Mouse (Mus musculus) gastrocnemius, postnatal 4 days (tissue): Measurements from ENCODE around the gene 4933417A18Rik. TPM values are rescaled to one million over a fixed set of nuclear protein-coding genes. Genes with fewer than 3 reads are reported as not detected.
"Not testable (repeated sequence)": the region's sequence is repeated elsewhere in the genome, so short reads cannot be mapped to it uniquely, and the experiment has no call there.

ENCODE experiments used
- DNase-seq, 2 experiments: peaks; one replicate each; pipeline ENCODE4 v3.0.0; 2021 to 2022; ENCODE audit warnings: low spot score in 2 of 2, mixed read lengths in 2 of 2
- long read RNA-seq, 2 experiments: library from polyadenylated mRNA; stranded (forward); transcript quantifications; one replicate each; pipeline ENCODE4 v2.0.0; 2021
- total RNA-seq, 2 experiments: library from RNA; stranded (reverse); gene quantifications; 2 replicates each; pipeline ENCODE4 v1.2.3; 2021

Gene 4933417A18Rik
- total RNA-seq = not detected
- long read RNA-seq, experiment 1 = 0 reads
- long read RNA-seq, experiment 2 = 0 reads

DNA sequence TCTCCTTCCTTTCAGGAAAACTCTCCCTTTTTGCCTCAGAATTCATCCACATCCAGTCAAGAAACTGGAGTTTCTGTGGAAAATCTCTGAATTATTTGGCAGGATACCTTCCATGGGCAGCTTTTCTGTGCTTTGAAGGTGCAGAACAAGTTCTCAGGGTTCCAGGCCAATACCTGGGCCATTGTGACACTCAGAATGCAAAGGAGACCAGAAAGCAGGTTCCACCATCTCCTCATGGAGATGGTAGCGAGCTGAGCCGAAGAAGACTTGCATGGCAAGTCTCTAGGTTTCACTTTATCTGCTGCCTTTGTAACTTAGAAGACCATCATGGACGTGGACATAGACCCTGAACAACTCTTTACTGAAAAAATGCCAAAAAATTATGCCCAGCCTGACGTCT lies at the start of gene 4933417A18Rik, which contains the start of gene Fam217a:
Gene 4933417A18Rik, plus strand, starts transcription at position 200 of the 400 bp plus-strand sequence.
Gene Fam217a, minus strand, starts transcription at position 101 of the 400 bp plus-strand sequence.
- no peak for DNase-seq

DNA sequence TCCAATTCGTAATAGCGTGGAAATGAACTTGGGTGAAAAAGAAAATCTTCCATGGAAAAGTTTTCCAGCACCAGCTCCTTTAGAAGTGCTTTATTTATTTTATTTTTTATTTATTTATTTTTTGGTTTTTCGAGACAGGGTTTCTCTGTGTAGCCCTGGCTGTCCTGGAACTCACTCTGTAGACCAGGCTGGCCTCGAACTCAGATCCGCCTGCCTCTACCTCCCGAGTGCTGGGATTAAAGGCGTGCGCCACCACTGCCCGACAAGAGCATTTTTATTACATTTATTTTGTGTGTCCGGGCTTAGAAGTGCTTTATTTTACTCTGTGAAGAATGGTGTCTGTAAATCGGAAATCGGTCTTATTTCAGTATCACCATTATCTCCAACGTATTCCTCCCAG lies 49.5 kb upstream of the 4933417A18Rik start:
- peak in 1 of 2 experiments; percentile 13 for DNase-seq

DNA sequence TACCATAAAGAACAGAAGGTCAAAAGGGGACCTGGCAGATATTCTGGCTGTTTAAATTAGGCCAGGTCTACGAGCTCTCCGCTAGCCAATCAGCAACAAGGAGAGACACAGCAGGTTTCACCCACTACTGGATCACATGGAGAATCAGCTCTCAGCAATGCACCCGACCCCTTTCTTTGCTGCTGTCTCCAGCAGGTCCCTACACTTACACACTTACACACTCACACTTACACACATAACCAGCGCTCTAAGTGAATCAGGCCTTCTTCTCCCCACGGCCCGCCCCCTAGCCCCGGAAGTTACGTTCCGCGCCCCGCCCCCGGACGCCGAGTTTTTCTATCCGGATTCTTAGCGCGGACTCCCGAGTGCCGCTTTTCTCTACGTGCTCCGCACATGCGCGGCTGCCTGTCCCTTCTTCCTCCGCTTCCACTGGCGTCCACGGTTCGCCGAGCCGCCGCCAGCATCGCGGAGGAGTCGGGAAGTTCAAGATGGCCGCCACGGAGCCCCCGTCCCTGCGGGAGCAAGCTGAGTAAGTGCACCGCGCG lies 49.0 kb upstream of the 4933417A18Rik start, which contains the start of gene Prpf4b:
Gene Prpf4b, plus strand, starts transcription at position 137 of the 545 bp plus-strand sequence.
- peak; percentile 83 to 93 for DNase-seq

DNA sequence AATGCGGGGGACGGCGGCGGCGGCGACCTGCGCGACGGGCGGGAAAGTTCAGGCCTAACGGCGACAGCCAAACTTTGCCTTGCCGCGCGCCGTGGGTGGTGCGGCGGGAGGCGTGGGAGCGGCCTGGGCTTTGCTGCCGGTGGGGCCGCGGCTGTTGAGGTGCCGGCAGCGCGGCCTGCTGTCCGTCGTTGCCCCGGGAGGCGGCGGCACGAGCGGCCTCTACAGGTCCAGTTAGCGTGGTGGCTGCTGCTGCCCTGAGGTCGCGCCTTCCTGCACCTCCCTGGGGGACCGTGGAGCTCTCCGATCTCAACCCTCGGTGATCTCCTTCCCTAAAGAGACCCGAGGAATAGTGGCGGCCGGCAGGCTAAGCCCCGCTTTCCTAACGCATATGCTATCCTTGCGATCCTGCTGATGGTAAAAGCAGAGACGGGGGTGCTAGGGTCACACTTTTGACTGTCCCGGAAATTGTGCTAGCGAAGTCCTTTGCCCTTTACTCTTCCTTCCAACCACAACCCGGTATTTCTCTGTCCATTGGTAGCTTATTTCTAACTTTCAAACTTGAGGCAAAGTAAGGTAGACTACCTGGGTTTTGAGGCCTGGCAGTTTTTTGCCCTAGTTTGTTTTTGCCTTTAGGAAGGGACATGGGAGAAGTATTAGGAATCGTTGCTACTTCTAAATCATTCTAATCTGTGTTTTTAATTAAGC lies 48.3 kb upstream of the 4933417A18Rik start:
- peak in 1 of 2 experiments; percentile 74 for DNase-seq

DNA sequence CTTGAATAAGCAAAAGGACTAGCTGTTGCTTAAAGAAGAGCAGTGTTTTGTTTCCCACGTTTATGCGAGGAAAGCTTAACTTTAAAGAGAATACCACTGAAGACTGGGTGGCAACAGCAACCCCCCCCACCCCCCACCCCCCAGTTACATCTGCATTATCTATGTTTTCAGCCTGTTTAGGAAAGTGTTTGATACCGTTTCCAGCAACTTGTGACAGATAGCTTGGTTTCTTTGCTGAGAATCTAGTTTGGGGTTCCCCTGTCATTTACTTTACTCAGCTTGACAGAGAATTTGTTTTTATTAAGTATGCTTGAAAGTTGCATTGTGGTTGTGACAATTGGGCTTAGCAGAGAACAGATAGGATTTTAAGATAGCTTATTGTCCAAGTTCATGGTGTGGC lies 47.7 kb upstream of the 4933417A18Rik start:
- no peak for DNase-seq

DNA sequence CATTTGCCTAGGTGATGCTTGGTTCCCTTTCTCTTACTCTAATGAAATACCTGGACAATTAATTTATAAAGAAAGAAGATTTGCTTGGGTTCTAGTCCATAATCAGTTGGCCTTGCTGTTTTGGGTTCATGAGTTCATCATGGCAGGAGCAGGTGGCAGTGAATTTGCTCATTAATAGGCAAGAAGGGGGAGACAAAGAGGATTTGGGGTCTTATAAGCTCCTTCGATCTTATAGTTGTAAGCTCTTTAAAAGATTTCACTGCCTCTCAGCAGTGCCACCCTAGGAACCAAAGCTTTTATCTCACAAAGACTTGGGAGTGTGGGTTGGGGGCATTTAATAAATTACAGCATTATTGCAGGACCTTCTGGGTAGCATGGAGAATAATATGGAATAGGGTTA lies 31.3 kb upstream of the 4933417A18Rik start:
- DNase-seq = no peak

DNA sequence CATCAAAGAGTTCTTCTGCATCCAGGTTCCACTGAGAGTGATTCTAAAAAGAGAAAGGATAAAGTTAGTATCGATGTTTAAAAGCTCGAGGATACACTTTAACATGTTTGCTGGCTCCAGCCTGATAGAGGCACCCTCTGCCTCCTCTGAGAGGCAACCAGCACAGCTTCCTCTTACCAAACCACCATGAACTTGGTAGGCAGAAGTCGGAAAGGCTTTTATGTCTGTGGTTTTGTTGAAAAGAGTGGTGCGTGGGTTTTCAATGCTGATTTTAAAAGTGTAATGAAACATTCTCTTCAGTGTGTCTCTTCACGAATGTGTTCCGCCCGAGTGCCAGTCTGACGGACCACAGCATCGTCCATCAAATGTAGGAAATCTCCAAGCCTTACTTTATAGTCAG lies 9.6 kb upstream of the 4933417A18Rik start:
- no peak for DNase-seq

DNA sequence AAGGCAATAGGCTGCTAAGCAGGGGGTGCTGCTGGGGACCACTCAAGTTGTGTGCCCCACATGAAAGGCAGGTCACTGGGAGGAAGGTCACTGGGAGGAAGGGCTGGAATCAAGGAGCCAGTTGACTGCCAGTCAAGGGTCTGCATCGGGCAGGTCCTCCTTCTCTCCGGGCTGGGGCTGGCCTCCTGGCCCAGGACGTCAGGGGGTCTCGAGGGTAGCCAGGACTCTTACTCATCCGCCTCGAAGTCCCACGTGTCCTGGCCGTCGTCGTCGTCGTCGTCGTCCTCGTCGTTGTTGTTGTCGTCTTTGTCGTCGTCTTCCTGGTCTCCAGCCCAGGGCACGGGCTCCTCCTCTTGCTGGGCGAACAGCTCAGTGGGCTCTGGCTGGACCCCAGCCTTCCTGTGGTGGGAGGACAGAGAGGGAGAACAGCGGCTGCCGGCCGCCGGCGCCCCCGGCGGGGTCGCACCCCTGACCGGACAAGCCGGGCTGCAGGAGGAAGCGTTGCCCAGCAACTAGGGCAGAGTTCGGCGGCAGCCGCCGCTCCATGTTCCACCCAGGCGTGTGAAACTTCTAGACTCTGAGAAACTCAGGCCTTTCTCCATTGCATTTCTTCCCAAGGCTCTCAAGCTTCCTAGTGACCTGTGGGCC lies 7.6 kb upstream of the 4933417A18Rik start:
- DNase-seq = no peak

DNA sequence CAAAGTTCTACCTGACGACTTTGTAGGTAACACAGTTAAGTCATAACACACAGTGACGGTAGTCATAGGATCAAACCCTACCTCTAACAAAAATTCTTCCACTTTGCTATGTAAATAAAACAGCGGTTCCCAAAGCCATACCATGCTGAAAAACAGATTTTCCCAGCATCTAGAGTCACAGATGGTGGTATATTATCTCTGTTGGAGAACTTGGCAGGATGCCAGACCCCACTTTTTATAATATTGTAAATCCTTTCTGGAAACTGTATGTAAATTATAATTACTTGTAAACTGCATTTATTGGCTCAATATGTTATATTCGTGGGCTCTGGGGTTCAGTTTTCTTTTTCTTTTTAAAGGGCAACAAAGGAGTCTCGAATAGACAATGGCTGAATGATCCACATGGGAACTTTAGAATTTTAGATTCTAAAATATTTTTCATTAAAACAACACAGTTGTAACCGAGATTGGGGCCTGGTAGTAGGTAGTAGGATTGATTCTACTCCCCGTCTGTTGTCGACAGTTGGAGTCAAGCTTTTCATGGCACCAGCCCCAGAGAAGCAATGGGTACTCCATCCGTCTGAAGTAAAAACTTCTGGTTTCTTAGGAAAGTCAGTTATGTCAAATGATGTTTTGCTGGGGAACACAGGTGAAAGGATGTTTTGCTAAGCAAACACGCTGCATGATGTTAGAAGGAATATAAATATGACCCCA lies 10.9 kb downstream of the 4933417A18Rik start:
- no peak for DNase-seq

DNA sequence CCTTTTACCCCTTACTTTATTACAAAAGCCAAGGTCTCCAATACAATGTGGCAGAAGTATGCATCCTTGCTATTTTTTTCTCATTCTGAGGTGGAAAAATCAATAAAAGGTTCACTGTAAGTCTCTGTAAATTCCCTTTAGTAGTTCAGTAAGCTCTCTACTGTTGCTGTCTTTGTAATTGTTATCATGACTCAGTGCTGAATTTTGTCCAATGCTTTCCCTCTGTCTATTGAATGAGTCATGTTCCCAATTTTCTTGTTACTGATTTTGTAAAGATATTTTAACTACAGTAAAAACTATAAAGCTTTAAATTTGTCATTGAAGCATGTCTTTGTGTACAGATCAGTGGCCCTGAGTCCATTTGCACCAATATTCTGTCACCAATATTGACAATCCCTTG lies 18.2 kb downstream of the 4933417A18Rik start:
- no peak for DNase-seq

DNA sequence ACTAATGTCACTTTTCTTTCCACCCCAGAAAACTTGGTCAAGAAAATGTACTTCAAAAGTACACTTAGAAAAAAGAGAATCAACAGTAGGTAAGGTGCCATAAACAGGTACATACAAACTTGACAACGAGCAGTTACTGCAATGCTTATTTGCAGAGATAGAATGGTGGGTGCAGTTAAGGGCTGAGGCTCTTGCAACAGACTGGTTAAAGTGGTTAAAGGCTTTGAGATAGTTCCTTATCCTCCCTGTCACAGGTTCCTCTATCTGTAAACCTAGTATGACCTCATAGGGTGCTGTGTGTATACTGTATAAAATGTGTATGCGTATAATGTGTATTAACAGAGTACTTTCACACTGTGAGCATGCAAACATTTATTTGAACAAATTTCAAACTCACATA lies 27.2 kb downstream of the 4933417A18Rik start:
- not testable (repeated sequence) for DNase-seq

DNA sequence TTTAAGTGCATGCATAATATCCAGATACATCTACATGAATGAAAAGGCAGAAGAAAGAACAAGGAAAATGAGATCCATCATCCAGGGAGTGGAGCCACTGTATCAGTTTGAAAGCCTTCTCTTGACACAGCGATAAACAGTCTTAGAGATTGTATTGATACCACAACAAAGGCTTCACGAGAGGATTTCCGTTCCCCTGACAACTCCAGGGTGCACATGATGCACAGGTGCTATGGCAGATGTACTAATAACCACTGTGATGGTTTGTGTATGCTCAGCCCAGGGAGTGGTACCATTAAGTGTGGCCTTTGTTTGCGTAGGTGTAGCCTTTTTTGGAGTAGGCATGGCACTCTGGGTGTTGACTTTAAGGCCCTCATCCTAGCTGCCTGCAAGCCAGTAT lies 32.7 kb downstream of the 4933417A18Rik start:
- no peak for DNase-seq

DNA sequence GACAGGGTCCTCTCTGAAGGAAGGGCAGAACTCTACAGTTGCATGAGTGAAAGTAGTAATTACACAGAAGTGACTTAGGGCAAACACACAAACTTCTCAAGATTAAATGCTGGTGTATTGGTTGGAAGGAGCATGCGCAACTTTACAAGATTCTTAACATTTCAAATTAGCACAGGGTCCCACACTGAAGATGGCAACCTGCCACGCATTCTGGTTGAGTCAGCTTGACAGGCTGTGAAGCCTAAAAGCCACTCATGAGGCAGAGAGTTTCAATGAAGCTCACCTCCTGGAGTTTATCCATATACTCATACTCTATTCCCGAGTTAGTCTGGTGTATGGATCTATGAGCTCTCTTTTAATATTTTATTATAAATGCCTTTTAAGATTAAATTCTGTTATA lies 33.9 kb downstream of the 4933417A18Rik start:
- not testable (repeated sequence) for DNase-seq

DNA sequence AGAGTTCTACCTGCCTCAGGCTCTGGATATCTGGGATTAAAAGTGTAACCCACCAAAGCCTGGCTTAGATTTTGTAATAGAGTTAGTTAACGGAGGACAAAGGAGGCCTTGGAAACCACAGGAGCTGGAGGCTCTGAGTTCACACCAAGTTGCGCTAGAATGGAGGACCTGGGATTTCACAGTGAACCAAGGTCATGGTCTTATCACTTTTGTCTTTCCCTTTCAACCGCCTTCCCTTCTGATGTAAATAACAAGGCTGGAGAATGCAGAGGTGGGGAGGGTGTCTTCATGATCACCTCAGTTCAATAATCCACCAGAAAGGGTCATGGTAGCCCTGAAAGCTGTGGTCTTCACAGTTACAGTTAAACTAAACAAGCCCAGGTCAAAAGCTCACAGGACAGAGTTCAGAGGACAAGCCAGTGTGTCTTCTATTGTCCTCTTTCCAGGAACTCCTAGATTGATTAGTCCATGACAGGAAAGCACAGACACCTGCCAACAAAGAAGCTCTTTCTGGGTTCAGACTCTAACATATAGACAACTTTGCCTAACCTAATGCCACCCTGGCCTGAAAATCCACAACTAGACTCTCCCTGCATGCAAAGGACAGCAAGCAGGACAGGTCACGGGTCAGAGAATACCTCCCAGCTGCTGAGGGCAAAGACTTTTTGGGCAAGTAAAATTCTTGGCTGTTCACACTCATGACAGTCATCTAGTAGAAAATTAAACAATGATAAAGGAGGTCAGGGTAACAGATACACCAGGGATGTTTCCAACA lies 37.0 kb downstream of the 4933417A18Rik start:
- DNase-seq = no peak

DNA sequence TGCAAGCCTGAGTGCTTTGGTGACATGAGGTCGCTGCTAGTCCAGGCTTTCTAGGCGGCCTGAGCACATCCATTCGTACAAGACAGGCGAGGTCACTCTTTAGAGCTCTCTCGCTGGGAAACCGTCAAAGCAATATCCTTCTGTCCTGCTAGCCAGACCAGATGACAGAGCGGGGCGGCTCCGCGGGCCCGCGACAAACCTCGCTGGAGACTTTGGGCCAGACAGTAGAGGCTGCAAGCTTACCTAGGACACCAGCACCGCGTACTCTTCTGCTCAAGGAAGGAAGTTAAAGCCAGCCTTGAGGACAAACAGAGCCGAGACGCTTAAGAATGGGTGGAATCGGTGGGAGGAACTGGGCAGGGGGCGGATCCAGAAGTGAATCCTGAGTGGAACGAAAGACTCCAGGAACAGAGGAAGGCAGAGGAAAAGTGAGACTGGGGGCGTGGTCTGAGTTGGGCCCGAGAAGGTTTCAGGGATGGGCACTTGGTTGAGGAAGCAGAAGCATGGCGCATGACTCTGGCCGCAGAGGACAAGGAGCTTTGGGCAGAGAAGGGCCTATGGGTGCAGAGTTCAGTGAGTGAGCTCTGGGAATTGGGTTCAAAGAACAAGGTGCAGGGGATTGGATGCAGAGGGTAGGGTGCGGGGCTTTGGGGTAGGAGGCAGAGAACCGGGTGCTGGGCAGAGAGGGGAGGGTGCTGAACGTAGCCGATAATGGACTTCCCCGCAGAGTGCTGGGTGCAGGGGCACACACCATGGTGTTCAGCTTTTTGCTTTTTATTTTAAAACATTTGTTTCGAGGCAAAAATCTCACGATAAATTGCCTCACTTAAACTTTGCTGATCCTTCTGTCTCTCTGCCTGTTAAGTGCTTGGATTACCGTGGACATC lies 39.5 kb downstream of the 4933417A18Rik start, which contains the start of gene Eci3:
Gene Eci3, minus strand, starts transcription at position 300 of the 887 bp plus-strand sequence.
- peak in 1 of 2 experiments; percentile 37 for DNase-seq

DNA sequence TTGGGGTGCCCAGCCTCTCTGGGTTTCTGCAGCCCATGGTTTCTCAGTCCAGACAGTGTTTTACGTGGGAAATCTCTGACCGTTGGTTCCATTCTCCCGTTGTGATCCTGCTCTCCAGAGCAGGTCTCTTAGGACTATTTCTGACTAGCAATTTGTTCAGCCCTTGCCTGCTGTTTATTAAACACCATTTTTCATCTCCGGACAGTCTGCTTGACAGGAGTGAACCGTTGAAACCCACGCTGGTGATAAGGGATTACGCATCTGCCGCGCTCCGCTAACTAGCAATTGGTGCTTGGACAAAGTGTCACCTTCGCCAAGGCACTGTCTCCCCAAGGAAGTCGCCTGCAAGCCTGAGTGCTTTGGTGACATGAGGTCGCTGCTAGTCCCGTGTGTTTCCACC lies 40.2 kb downstream of the 4933417A18Rik start:
- DNase-seq = no peak

DNA sequence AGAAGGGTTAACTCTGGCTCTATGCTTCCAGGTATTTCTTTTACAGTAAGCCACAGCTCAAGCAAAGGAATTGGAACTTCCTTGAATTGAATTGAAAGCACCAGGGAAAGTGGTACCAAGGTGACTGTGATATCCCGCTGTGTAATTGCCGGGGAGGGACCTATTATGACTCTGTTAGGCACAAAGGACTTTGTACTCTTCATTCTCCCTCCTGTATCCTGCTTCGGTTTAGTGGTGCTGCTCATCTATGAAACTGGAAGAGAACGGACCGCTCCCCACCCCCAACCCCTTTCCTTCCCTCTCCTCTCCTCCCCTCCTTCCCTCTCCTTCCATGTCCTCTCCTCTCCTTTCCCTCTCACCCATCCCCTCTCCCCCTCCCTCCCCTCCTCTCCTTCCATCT lies 40.7 kb downstream of the 4933417A18Rik start:
- no peak for DNase-seq

DNA sequence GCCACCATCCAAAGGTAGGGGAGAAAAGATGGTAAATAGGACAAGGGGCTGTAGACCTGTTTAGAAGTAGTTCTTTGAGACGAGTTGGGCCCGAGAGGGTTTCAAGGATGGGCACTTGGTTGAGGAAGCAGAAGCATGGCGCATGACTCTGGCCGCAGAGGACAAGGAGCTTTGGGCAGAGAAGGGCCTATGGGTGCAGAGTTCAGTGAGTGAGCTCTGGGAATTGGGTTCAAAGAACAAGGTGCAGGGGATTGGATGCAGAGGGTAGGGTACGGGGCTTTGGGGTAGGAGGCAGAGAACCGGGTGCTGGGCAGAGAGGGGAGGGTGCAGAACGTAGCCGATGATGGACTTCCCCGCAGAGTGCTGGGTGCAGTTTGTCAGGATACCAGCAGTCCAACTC lies 41.4 kb downstream of the 4933417A18Rik start:
- not testable (repeated sequence) for DNase-seq

DNA sequence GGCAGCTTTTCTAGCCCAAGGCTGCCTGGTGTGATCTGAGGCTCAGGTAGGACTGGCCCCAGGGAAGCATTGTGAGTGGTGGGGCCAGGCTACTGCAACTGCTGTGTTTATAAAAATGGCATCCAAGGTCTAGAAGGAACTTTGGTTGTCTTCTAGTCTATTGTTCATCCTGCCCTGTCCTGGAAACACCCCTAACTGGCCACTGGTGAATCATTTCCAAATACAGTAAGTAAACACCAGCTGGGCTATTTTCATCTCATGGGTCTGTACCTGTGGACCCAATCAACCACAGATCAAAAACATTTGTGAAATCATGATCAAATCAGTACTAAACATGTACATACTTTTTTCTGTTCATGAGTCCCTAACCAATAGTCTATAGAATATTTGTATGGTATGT lies 48.2 kb downstream of the 4933417A18Rik start:
- DNase-seq = not testable (repeated sequence)

DNA sequence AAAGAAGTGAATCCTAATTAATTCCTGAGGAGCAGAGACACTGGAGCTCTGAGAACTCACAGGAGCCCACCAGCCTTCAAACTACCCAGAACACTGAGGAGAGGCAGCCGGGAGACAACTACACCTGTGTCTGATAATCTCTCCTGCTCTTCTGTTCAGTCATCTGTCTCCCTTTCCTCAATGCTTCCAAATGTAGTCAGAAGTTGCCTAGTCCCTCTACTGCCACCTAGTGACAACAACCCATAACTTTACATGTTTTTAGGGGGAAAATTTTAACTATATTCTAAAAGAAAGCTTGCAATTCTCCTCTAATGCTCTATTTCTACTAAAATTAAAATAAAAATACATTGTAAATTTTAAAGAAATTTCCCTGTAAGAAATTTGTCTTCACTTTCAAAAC lies 48.9 kb downstream of the 4933417A18Rik start:
- DNase-seq = no peak
